Mouse (Mus musculus) intestine, embryonic 14.5 days (tissue): Measurements from ENCODE around the gene Trim80. TPM values are rescaled to one million over a fixed set of nuclear protein-coding genes. Genes with fewer than 3 reads are reported as not detected.
"Not testable (repeated sequence)": the region's sequence is repeated elsewhere in the genome, so short reads cannot be mapped to it uniquely, and the experiment has no call there.

Experiments
- ATAC-seq: fragments of 200-750 bp; cut with Nextera tagmentation; replicated peaks from 2 replicates; pipeline ENCODE4 v1.8.0; 2017; ENCODE audit warnings: low read depth, moderate number of reproducible peaks, moderate TSS enrichment, moderate library complexity; ENCODE audit not compliant: low FRiP score, low TSS enrichment
- DNase-seq: peaks from one replicate; pipeline ENCODE4 v3.0.0-alpha.2; 2018; ENCODE audit warnings: low spot score
- H3K27ac ChIP-seq: fragments of 300-500 bp; sonication (generic); 2 replicates; pipeline ENCODE4 v1.5.1; 2014; ENCODE audit warnings: low read depth, mild to moderate bottlenecking, control low read depth
- H3K27me3 ChIP-seq: fragments of 300-500 bp; sonication (generic); replicated peaks from 2 replicates; pipeline ENCODE4 v1.6.1; 2014; ENCODE audit warnings: low read length, control low read depth; ENCODE audit not compliant: control insufficient read depth, insufficient read depth
- H3K36me3 ChIP-seq: fragments of 300-500 bp; sonication (generic); 2 replicates; pipeline ENCODE4 v1.6.1; 2014; ENCODE audit warnings: low read length, control low read depth; ENCODE audit not compliant: control insufficient read depth, insufficient read depth
- H3K4me1 ChIP-seq: fragments of 300-500 bp; sonication (generic); replicated peaks from 2 replicates; pipeline ENCODE4 v1.6.1; 2014; ENCODE audit warnings: low read length, control low read depth, mixed read lengths; ENCODE audit not compliant: control insufficient read depth, insufficient read depth
- H3K4me2 ChIP-seq: fragments of 300-500 bp; sonication (generic); 2 replicates; pipeline ENCODE4 v1.6.1; 2014; ENCODE audit warnings: low read length
- H3K4me3 ChIP-seq: fragments of 300-500 bp; sonication (generic); 2 replicates; pipeline ENCODE4 v1.5.1; 2014; ENCODE audit warnings: low read depth, low read length, control low read depth, mixed read lengths
- H3K9ac ChIP-seq: fragments of 300-500 bp; sonication (generic); 2 replicates; pipeline ENCODE4 v1.6.1; 2014; ENCODE audit warnings: mild to moderate bottlenecking, low read length
- H3K9me3 ChIP-seq: fragments of 300-500 bp; sonication (generic); 2 replicates; pipeline ENCODE4 v1.6.1; 2016; ENCODE audit warnings: low read length, control low read depth; ENCODE audit not compliant: control insufficient read depth
- WGBS: fragments of 180-500 bp; shearing (Covaris S2); extraction: QIAGEN DNeasy Blood & Tissue Kit; methylation state at CpG from one replicate; pipeline ENCODE4 v1.1.7; 2014; 5-methylcytosine and 5-hydroxymethylcytosine counted together
- microRNA-seq: library from miRNA; unstranded; fragments of <30 nt; microRNA quantifications from one replicate; pipeline ENCODE4, GENCODE M21; 2016
- polyA plus RNA-seq: library from polyadenylated mRNA; unstranded; fragments of >200 nt; fragmentation: Nextera tagmentation; extraction: Ambion mirVana; gene quantifications from 2 replicates; pipeline ENCODE4 v1.2.1, GENCODE M21; 2014

The Trim80 gene
- polyA plus RNA-seq, 1 experiment from 2014 or later, result 0.12 TPM

- Histone ChIP-seq H3K9me3 (no peaks in the 10 kb centered on the region), H3K27ac (peak within 1 kb of the TSS; percentile 86), H3K4me1 (peaks cover 3% of the 10 kb centered on the region; the same call in 1 of the 2 replicates), H3K36me3 (peaks cover 11% of the 10 kb centered on the region), H3K4me3 (peak within 1 kb of the TSS; percentile 72), H3K9ac (peak within 1 kb of the TSS; percentile 69), H3K4me2 (peak within 1 kb of the TSS; percentile 88), H3K27me3 (no peaks in the 10 kb centered on the region)
- DNase-seq, result peak; percentile 90
- peak; percentile 89 for ATAC-seq
- WGBS, result under 1% methylated on average over 43 of the region's 43 CpGs
Observed at GRCm38 (mm10) chr11:115491356-115492083, 51.2 kb downstream of the Trim80 start, which contains the start of gene Nt5c. Gene Nt5c (minus strand): TSS chr11:115491862.

- ATAC-seq (no peak), DNase-seq (no peak)
- no peak overlapping the region for H3K27ac ChIP-seq
- no peaks in the 10 kb centered on the region for H3K27me3 ChIP-seq
- H3K9ac ChIP-seq, result no peak overlapping the region; the same call in 1 of the 2 replicates
- peaks cover 3% of the 10 kb centered on the region; the same call in 1 of the 2 replicates for H3K4me1 ChIP-seq
- WGBS, result 37% methylated on average over 6 of the region's 6 CpGs
- H3K9me3 ChIP-seq, result no peaks in the 10 kb centered on the region
- peak overlapping the region; percentile 88 for H3K4me2 ChIP-seq
- peaks cover 18% of the 10 kb centered on the region for H3K36me3 ChIP-seq
- peak overlapping the region; percentile 72; the same call in 1 of the 2 replicates for H3K4me3 ChIP-seq
Observed at GRCm38 (mm10) chr11:115492387-115492786, 52.0 kb downstream of the Trim80 start.

GRCm38 (mm10) chr11:115496559-115496958, 56.2 kb downstream of the Trim80 start:
- not testable (repeated sequence) for H3K27ac ChIP-seq, H3K9me3 ChIP-seq, H3K27me3 ChIP-seq, H3K4me3 ChIP-seq, H3K9ac ChIP-seq, H3K4me1 ChIP-seq, H3K4me2 ChIP-seq, DNase-seq, ATAC-seq
- 92% methylated on average over 9 of the region's 9 CpGs for WGBS
- peaks cover 49% of the 10 kb centered on the region for H3K36me3 ChIP-seq

Small RNA genes lying within 50 kb of the gene (microRNA-seq; reads per million reads assigned to microRNA genes)
- not detected for gene Mir3968

Other genes starting within 250 kb of the Trim80 start
- gene Grin2c, start 173.3 kb upstream of the Trim80 start, polyA plus RNA-seq, result not detected in 2 replicates
- 11.3 and 14.2 TPM in 2 replicates for gene Fdxr, start 163.5 kb upstream of the Trim80 start, polyA plus RNA-seq
- 1.4 and 1.6 TPM in 2 replicates for gene Fads6, start 142.9 kb upstream of the Trim80 start, polyA plus RNA-seq
- gene Otop2, start 133.4 kb upstream of the Trim80 start, polyA plus RNA-seq, result not detected in 2 replicates
- 0.14 TPM in 1 of 2 replicates, not detected in the other for gene Ush1g, start 118.5 kb upstream of the Trim80 start, polyA plus RNA-seq
- 0.36 and 0.65 TPM in 2 replicates for gene Otop3, start 105.8 kb upstream of the Trim80 start, polyA plus RNA-seq
- 11.5 and 14.4 TPM in 2 replicates for gene Hid1, start 72.8 kb upstream of the Trim80 start, polyA plus RNA-seq
- 10.6 and 11.6 TPM in 2 replicates for gene Cdr2l, start 58.6 kb upstream of the Trim80 start, polyA plus RNA-seq
- gene Mrpl58, start 36.8 kb upstream of the Trim80 start, polyA plus RNA-seq, result 218 and 224 TPM in 2 replicates
- gene Atp5h, start 20.6 kb upstream of the Trim80 start, polyA plus RNA-seq, result 899 and 962 TPM in 2 replicates
- gene Kctd2, start 20.4 kb upstream of the Trim80 start, polyA plus RNA-seq, result 11.0 and 18.8 TPM in 2 replicates
- 1.9 and 2.5 TPM in 2 replicates for gene Slc16a5, start 21.9 kb downstream of the Trim80 start, polyA plus RNA-seq
- 6.5 and 6.9 TPM in 2 replicates for gene Armc7, start 35.1 kb downstream of the Trim80 start, polyA plus RNA-seq
- gene Nt5c, start 51.3 kb downstream of the Trim80 start, polyA plus RNA-seq, result 115 and 133 TPM in 2 replicates
- gene Jpt1, start 73.8 kb downstream of the Trim80 start, polyA plus RNA-seq, result 573 and 633 TPM in 2 replicates
- gene Sumo2, start 95.7 kb downstream of the Trim80 start, polyA plus RNA-seq, result 891 and 947 TPM in 2 replicates
- 192 TPM in 2 replicates for gene Nup85, start 123.9 kb downstream of the Trim80 start, polyA plus RNA-seq
- 94.0 and 105 TPM in 2 replicates for gene Mrps7, start 163.4 kb downstream of the Trim80 start, polyA plus RNA-seq
- gene Gga3, start 163.5 kb downstream of the Trim80 start, polyA plus RNA-seq, result 19.2 and 20.8 TPM in 2 replicates
- 26.2 and 28.3 TPM in 2 replicates for gene Mif4gd, start 172.4 kb downstream of the Trim80 start, polyA plus RNA-seq
- gene Slc25a19, start 187.8 kb downstream of the Trim80 start, polyA plus RNA-seq, result 23.3 and 26.4 TPM in 2 replicates